Mouse (Mus musculus): ENCODE results near the gene Ispd. TPM values are rescaled to one million over a fixed set of nuclear protein-coding genes. Genes with fewer than 3 reads are reported as not detected.

The Ispd gene
- polyA plus RNA-seq, 2 experiments = 0.66 to 1.7 TPM

- no peak for TF ChIP-seq CTCF (IDR thresholded peaks at IDR 0.05; ENCODE audit: low read depth)
- no peak for TF ChIP-seq EP300 (IDR thresholded peaks at IDR 0.05; ENCODE audit: low read depth)
- Histone ChIP-seq H3K27me3 (ENCODE audit: control insufficient read depth, insufficient read depth, low read length) (no peaks in the 10 kb centered on the region), H3K4me2 (ENCODE audit: low read depth) (no peak overlapping the region), H3K4me1 (replicated peaks; ENCODE audit: control insufficient read depth in 2 of 2, insufficient read depth in 2 of 2, low read length in 1 of 2) (no peaks in the 10 kb centered on the region), H3K36me3 (replicated peaks; ENCODE audit: control insufficient read depth, insufficient read depth, low read depth) (no peaks in the 10 kb centered on the region), H3K9ac (replicated peaks) (no peak overlapping the region), H3K27ac (no peak overlapping the region), H3K4me3 (ENCODE audit: insufficient read depth in 1 of 2, low read depth in 2 of 2, low read length in 2 of 2) (no peak overlapping the region), H3K9me3 (ENCODE audit: control insufficient read depth, low read length) (no peaks in the 10 kb centered on the region)
- ATAC-seq (ENCODE audit: insufficient read depth) (no peak), DNase-seq (ENCODE audit: low read depth in 3 of 3, low spot score in 3 of 3) (no peak)
- 51% methylated on average over 5 of the region's 5 CpGs for WGBS (ENCODE audit: insufficient replicate concordance)
Measured at GRCm38 (mm10) chr12:36717526-36717925, 336.3 kb downstream of the Ispd start.

- H3K4me1 ChIP-seq (replicated peaks; ENCODE audit: control insufficient read depth in 2 of 2, insufficient read depth in 2 of 2, low read length in 1 of 2) = no peaks in the 10 kb centered on the region
- no peaks in the 10 kb centered on the region for H3K9me3 ChIP-seq (ENCODE audit: control insufficient read depth, low read length)
- WGBS (ENCODE audit: insufficient replicate concordance) = 60% methylated on average over 2 of the region's 2 CpGs
- H3K4me3 ChIP-seq (ENCODE audit: insufficient read depth in 1 of 2, low read depth in 2 of 2, low read length in 2 of 2) = no peak overlapping the region
- H3K9ac ChIP-seq (replicated peaks) = no peak overlapping the region
- ATAC-seq (ENCODE audit: insufficient read depth) = no peak
- no peaks in the 10 kb centered on the region for H3K36me3 ChIP-seq (replicated peaks; ENCODE audit: control insufficient read depth, insufficient read depth, low read depth)
- TF ChIP-seq EP300 (IDR thresholded peaks at IDR 0.05; ENCODE audit: low read depth) (no peak), CTCF (IDR thresholded peaks at IDR 0.05; ENCODE audit: low read depth) (no peak)
- DNase-seq (ENCODE audit: low read depth in 3 of 3, low spot score in 3 of 3) = no peak
- no peak overlapping the region for H3K27ac ChIP-seq
- H3K4me2 ChIP-seq (ENCODE audit: low read depth) = no peak overlapping the region
- H3K27me3 ChIP-seq (ENCODE audit: control insufficient read depth, insufficient read depth, low read length) = no peaks in the 10 kb centered on the region
Measured at GRCm38 (mm10) chr12:36718417-36718816, 337.2 kb downstream of the Ispd start.

- Histone ChIP-seq H3K27me3 (ENCODE audit: control insufficient read depth, insufficient read depth, low read length) (no peaks in the 10 kb centered on the region), H3K9me3 (ENCODE audit: control insufficient read depth, low read length) (no peaks in the 10 kb centered on the region), H3K4me3 (ENCODE audit: insufficient read depth in 1 of 2, low read depth in 2 of 2, low read length in 2 of 2) (no peak overlapping the region), H3K4me2 (ENCODE audit: low read depth) (no peak overlapping the region), H3K27ac (no peak overlapping the region), H3K9ac (replicated peaks) (no peak overlapping the region), H3K4me1 (replicated peaks; ENCODE audit: control insufficient read depth in 2 of 2, insufficient read depth in 2 of 2, low read length in 1 of 2) (no peaks in the 10 kb centered on the region), H3K36me3 (replicated peaks; ENCODE audit: control insufficient read depth, insufficient read depth, low read depth) (no peaks in the 10 kb centered on the region)
- TF ChIP-seq EP300 (IDR thresholded peaks at IDR 0.05; ENCODE audit: low read depth) (no peak), CTCF (IDR thresholded peaks at IDR 0.05; ENCODE audit: low read depth) (no peak)
- no peak for ATAC-seq (ENCODE audit: insufficient read depth)
- WGBS (ENCODE audit: insufficient replicate concordance) = 69% methylated on average over 3 of the region's 3 CpGs
- DNase-seq (ENCODE audit: low read depth in 3 of 3, low spot score in 3 of 3) = no peak
Measured at GRCm38 (mm10) chr12:36719074-36719473, 337.8 kb downstream of the Ispd start.

GRCm38 (mm10) chr12:36720779-36721178, 339.5 kb downstream of the Ispd start:
- H3K4me2 ChIP-seq (ENCODE audit: low read depth) = no peak overlapping the region
- TF ChIP-seq CTCF (IDR thresholded peaks at IDR 0.05; ENCODE audit: low read depth) (no peak), EP300 (IDR thresholded peaks at IDR 0.05; ENCODE audit: low read depth) (no peak)
- whole genome bisulfite sequencing (ENCODE audit: insufficient replicate concordance) = 44% methylated on average over 3 of the region's 3 CpGs
- DNase-seq (ENCODE audit: low read depth in 3 of 3, low spot score in 3 of 3) (no peak), ATAC-seq (ENCODE audit: insufficient read depth) (no peak)
- no peak overlapping the region for H3K4me3 ChIP-seq (ENCODE audit: insufficient read depth in 1 of 2, low read depth in 2 of 2, low read length in 2 of 2)
- no peak overlapping the region for H3K27ac ChIP-seq
- no peaks in the 10 kb centered on the region for H3K9me3 ChIP-seq (ENCODE audit: control insufficient read depth, low read length)
- no peaks in the 10 kb centered on the region for H3K4me1 ChIP-seq (replicated peaks; ENCODE audit: control insufficient read depth in 2 of 2, insufficient read depth in 2 of 2, low read length in 1 of 2)
- H3K27me3 ChIP-seq (ENCODE audit: control insufficient read depth, insufficient read depth, low read length) = no peaks in the 10 kb centered on the region
- H3K9ac ChIP-seq (replicated peaks) = no peak overlapping the region
- H3K36me3 ChIP-seq (replicated peaks; ENCODE audit: control insufficient read depth, insufficient read depth, low read depth) = no peaks in the 10 kb centered on the region

- Histone ChIP-seq H3K4me2 (ENCODE audit: low read depth) (no peak overlapping the region), H3K4me1 (replicated peaks; ENCODE audit: control insufficient read depth in 2 of 2, insufficient read depth in 2 of 2, low read length in 1 of 2) (no peaks in the 10 kb centered on the region), H3K4me3 (ENCODE audit: insufficient read depth in 1 of 2, low read depth in 2 of 2, low read length in 2 of 2) (no peak overlapping the region), H3K9me3 (ENCODE audit: control insufficient read depth, low read length) (no peaks in the 10 kb centered on the region), H3K36me3 (replicated peaks; ENCODE audit: control insufficient read depth, insufficient read depth, low read depth) (no peaks in the 10 kb centered on the region), H3K27me3 (ENCODE audit: control insufficient read depth, insufficient read depth, low read length) (no peaks in the 10 kb centered on the region), H3K9ac (replicated peaks) (no peak overlapping the region), H3K27ac (no peak overlapping the region)
- WGBS (ENCODE audit: insufficient replicate concordance) = 65% methylated on average over 6 of the region's 6 CpGs
- no peak for DNase-seq (ENCODE audit: low read depth in 3 of 3, low spot score in 3 of 3)
- ATAC-seq (ENCODE audit: insufficient read depth) = no peak
- TF ChIP-seq EP300 (IDR thresholded peaks at IDR 0.05; ENCODE audit: low read depth) = no peak
- no peak for TF ChIP-seq CTCF (IDR thresholded peaks at IDR 0.05; ENCODE audit: low read depth)
Measured at GRCm38 (mm10) chr12:36721223-36721622, 340.0 kb downstream of the Ispd start.
